Mouse (Mus musculus) olfactory bulb, adult 2 months (tissue): ENCODE results near the gene Cacna2d4. TPM values are rescaled to one million over a fixed set of nuclear protein-coding genes. Genes with fewer than 3 reads are reported as not detected.
"Not testable (repeated sequence)": the region's sequence is repeated elsewhere in the genome, so short reads cannot be mapped to it uniquely, and the experiment has no call there.

Source experiments
- H3K27ac ChIP-seq: fragments of 200-500 bp; 2 replicates; pipeline ENCODE4 v1.5.1; 2012; ENCODE audit warnings: low read depth, low read length; ENCODE audit not compliant: insufficient read depth
- H3K4me1 ChIP-seq: fragments of 200-500 bp; 2 replicates; pipeline ENCODE4 v1.6.1; 2012; ENCODE audit warnings: low read length; ENCODE audit not compliant: control insufficient read depth, insufficient read depth
- H3K4me3 ChIP-seq: fragments of 200-500 bp; 2 replicates; pipeline ENCODE4 v1.5.1; 2012; ENCODE audit warnings: mild to moderate bottlenecking, low read depth, low read length, moderate library complexity; ENCODE audit not compliant: insufficient read depth
- CTCF ChIP-seq: fragments of 200-500 bp; IDR thresholded peaks from 2 replicates; pipeline ENCODE4 v1.5.1; 2012; ENCODE audit warnings: low read depth, mild to moderate bottlenecking, low read length, moderate library complexity; ENCODE audit not compliant: insufficient read depth
- POLR2A ChIP-seq: fragments of 200-500 bp; IDR thresholded peaks from 2 replicates; pipeline ENCODE4 v1.6.1; 2012; ENCODE audit warnings: mild to moderate bottlenecking, low read depth, low read length, moderate library complexity; ENCODE audit not compliant: insufficient read depth
- WGBS: fragments of 180-500 bp; shearing (Covaris S2); methylation state at CpG from one replicate; pipeline ENCODE4 v1.1.7; 2018; 5-methylcytosine and 5-hydroxymethylcytosine counted together
- polyA plus RNA-seq: library from polyadenylated mRNA; stranded (reverse); fragments of >200 nt; gene quantifications from 2 replicates; pipeline ENCODE4 v1.2.4, GENCODE M21; 2012; ENCODE audit warnings: low replicate concordance; ENCODE audit not compliant: missing spikeins, insufficient read depth, insufficient read length

The Cacna2d4 gene
- polyA plus RNA-seq, 1 experiment = not detected

DNA sequence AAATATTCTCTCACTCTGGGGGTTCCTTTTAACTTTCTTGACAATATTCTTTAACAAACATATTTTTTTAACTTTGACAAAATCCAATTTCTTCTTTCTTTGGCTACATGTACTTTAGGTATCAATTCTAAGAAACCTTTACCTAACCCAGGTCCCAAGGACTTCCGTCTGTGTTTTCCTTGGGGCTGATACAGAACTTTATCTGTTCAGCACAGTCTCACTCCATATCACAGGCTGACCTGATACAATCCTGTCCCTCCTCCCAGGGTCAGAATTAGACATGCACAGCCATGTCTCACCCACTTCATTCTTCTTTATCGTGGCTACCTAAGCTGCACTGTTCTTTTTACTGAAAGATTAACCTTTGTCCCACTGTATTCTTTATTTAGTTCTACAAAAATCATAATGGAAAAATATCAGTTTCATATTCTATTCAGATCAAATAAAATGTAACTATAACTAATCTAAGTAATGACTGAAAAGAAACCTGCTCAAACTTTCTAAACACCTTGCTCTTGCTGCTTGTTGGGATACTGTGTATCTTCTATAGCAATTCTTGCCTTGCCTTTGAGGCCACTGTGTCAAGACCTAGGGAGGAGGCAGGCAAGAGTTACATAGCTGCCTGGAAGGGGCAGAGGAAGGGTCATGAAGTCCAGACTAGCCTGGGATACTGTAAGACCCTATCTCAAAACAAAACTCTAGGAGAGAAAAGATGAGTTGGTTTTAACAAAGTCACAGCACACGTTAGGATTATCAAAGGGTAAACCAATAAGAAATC, 124.8 kb downstream of the Cacna2d4 start:
- TF ChIP-seq POLR2A (no peak), CTCF (no peak)
- Histone ChIP-seq H3K27ac (no peak overlapping the region), H3K4me3 (no peak overlapping the region), H3K4me1 (no peaks in the 10 kb centered on the region)
- WGBS = 85% methylated on average over 3 of the region's 3 CpGs

DNA sequence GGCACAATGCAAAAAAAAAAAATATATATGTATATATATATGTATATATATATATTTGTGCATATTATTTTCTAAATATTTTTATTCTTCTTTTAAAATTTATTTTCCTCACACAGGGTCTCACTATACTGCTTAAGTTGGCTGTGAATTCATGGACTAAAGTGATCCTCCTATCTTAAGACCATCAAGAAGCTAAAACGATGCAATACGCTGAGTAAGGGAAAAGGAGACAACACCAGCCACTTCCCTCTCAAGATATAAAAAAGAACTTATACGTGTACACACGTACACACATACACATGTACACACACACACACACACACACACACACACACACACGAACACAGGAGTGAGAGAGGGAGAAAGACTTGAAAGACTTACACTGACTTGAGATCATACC, 127.3 kb downstream of the Cacna2d4 start:
- Histone ChIP-seq H3K4me1 (no peaks in the 10 kb centered on the region), H3K27ac (no peak overlapping the region), H3K4me3 (no peak overlapping the region)
- WGBS = 93% methylated on average over 5 of the region's 5 CpGs
- TF ChIP-seq CTCF (no peak), POLR2A (no peak)

DNA sequence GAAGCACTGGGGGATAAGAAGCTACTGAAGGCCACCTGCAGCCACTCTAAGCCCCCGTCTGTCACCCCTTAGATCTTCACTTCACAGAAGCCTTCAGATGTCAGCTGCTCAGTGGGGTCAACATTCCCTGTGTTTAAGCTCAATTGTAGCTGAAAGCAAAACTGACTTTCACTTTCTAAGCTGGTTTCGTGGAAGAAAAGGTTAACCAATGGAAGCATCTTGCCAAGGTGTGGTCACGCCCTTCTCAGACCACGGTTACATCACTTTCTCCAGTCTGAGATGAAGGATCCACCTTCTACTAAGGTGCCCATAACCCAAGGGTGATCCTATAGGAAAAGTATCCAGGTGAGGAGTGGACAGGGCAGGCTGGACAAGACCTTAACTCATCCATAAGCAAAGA, 130.5 kb downstream of the Cacna2d4 start:
- not testable (repeated sequence) for H3K4me3 ChIP-seq
- 88% methylated on average over 4 of the region's 4 CpGs for WGBS

DNA sequence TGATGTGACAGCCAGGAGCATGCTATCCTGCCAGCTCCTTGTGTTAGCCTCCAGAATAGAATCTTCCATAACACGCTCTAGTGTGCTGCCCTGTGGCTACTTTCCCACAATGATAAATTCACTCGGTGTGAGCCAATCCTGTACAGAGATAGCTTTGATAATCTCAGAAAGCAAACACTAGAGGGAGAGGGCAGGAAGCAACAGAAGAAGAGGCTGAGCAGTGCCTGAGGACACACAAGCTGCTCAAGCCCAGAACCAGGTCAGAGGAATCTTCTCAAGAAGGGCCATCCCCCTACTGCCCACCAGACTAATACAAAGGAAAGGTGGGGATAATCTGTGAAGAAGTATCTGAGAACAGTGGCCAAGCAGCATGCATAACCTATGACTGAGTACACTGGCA, 131.1 kb downstream of the Cacna2d4 start:
- Histone ChIP-seq H3K4me3 (no peak overlapping the region), H3K27ac (no peak overlapping the region), H3K4me1 (no peaks in the 10 kb centered on the region)
- 86% methylated on average over 2 of the region's 2 CpGs for WGBS
- TF ChIP-seq CTCF (no peak), POLR2A (no peak)

More for the DNA sequence above, 130.5 kb downstream of the Cacna2d4 start:
- not testable (repeated sequence) for H3K27ac ChIP-seq, H3K4me1 ChIP-seq

DNA sequence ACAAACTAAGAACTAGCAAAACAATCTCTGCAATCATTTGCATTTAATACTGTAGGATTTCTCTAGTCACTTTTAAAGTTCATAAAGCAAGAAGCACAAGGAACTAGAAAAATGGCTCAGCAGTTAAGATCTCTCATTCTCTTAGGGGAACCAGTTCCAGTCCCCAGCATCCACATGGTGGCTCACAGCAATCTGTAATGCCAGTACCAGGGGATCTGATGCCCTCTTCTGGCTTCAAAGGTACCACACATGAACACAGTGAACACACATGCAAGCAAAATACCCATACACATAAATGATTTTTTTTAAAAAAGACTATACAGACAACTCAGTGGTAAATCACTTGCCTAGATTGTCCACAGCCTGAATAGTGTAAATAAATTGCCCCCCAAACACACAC, 135.3 kb downstream of the Cacna2d4 start:
- Histone ChIP-seq H3K4me1 (no peaks in the 10 kb centered on the region), H3K27ac (no peak overlapping the region), H3K4me3 (no peak overlapping the region)
- TF ChIP-seq POLR2A (no peak), CTCF (no peak)

DNA sequence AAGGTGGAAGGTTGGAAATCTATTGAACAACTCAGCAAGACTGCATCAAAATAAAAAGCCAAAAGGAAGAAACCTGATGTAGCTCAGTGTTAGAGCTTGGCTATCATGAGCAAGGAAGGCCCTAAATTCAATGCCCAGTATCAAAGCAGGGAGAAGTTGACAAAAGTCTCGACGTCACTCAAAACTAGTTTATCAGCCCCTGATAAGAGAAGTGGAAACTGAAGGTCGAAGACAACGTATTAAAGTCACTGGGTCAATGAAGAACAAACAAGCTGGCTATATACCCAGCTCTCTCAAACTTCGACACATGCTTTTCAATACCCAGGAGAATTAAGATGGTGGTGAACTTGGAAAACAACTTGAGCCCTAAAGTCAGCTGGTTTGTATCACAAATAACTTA, 135.9 kb downstream of the Cacna2d4 start:
- no peak overlapping the region for H3K27ac ChIP-seq
- TF ChIP-seq CTCF (no peak), POLR2A (no peak)
- 90% methylated on average over 5 of the region's 5 CpGs for WGBS
- no peaks in the 10 kb centered on the region for H3K4me1 ChIP-seq
- no peak overlapping the region for H3K4me3 ChIP-seq

DNA sequence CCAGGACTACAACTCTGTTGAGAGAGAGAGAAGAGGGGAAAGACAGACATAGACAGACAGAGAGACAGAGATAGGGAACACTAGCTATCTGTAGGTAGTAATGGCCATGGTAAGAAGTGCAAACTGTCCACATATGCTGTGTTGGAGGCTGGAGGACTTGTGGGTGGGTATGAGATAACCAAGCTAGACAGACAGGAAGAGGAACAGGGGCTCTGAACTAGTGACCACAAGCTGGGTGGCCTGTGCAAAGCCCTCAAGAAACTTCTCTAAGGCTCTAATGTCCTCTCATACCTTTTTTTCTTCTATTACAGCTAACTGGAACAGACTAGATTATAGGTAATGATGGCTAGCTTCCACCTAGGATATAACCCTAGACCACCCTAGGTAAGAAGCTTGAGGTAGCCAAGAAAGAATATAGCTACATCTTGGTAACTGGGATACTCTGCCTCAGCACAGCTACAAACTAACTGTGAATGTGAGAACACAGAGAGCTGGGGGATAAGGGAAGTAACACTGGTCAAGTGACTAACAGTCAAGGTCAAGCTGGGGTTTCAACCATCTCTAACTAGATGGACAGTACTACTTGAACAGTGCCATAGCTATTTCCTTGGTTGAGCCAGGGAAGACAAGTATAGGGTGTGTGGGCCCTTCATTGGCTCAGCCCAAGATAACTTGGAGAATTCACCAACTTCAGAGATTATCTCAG, 136.8 kb downstream of the Cacna2d4 start:
- Histone ChIP-seq H3K4me3 (no peak overlapping the region), H3K4me1 (no peaks in the 10 kb centered on the region), H3K27ac (no peak overlapping the region)
- no peak for TF ChIP-seq CTCF
- TF ChIP-seq POLR2A = no peak

DNA sequence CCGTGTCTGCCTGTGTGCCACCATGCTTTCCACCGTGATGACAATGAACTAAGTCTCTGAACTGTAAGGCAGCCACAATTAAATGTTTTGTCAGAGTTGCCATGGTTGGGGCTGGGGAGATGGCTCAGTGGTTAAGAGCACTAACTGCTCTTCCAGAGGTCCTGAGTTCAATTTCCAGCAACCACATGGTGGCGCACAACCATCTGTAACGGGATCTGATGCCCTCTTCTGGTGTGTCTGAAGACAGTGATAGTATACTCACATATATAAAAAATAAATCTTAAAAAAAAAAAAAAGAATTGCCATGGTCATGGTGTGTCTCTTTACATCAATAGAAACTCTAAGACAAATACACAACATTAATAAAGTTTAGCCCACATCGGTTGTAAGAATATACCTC, 138.7 kb downstream of the Cacna2d4 start:
- no peak overlapping the region for H3K27ac ChIP-seq
- 74% methylated on average over 5 of the region's 5 CpGs for WGBS
- no peaks in the 10 kb centered on the region for H3K4me1 ChIP-seq
- TF ChIP-seq CTCF (no peak), POLR2A (no peak)
- no peak overlapping the region for H3K4me3 ChIP-seq

DNA sequence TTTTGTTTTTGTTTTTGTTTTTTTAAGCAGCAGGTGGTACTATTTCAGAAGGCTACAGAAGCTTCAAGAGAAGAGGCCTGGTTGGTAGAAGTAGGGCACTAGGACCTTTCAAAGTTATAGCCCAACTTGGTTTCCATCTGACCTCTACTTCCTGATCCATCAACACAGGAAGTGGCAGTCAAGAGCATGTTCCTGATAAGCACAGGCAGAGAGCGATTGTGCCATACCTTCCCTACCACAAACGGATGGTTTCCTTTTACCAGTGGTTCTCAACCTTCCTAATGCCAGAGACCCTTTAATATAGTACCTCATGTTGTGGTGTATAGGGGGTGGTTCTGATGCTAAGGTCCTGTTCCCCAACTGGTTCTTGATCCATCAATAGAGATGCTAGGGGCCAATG, 141.3 kb downstream of the Cacna2d4 start:
- no peak overlapping the region for H3K4me3 ChIP-seq
- H3K4me1 ChIP-seq = no peaks in the 10 kb centered on the region
- no peak overlapping the region for H3K27ac ChIP-seq
- no peak for TF ChIP-seq CTCF
- TF ChIP-seq POLR2A = no peak
- 90% methylated on average over 2 of the region's 2 CpGs for WGBS

DNA sequence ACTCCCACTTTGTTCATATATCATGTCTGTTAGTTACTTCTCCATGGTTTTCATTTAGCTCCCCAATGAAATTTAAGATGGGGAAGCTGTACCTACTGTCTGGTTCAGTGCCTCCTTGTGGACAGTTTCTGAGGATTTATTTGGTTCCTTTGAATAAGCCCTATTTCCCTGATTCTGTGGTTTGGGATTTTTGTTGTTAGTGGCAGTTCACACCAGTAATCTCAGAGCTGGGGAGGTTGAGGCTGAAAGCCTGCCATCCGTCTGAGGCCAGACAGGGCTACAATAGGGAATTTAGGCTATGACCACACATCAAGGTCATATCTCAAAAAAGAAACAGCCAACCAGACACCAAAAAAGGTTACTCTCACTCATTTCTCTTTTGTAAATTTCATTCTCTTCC, 142.3 kb downstream of the Cacna2d4 start:
- Histone ChIP-seq H3K4me3 (no peak overlapping the region), H3K4me1 (no peaks in the 10 kb centered on the region), H3K27ac (no peak overlapping the region)
- WGBS = 80% methylated on average over 1 of the region's 1 CpGs
- TF ChIP-seq CTCF (no peak), POLR2A (no peak)
